Mouse (Mus musculus): ENCODE results near the gene Tnni3k. TPM values are rescaled to one million over a fixed set of nuclear protein-coding genes. Genes with fewer than 3 reads are reported as not detected.
"Not testable (repeated sequence)": the region's sequence is repeated elsewhere in the genome, so short reads cannot be mapped to it uniquely, and the experiment has no call there.

Tnni3k gene
- total RNA-seq, 2 experiments from 2014 or later, result 0.18 to 0.20 TPM

- no peak for DNase-seq (ENCODE audit: low spot score in 2 of 2)
Observed at GRCm38 (mm10) chr3:154837861-154838260, 217.3 kb downstream of the Tnni3k start.

GRCm38 (mm10) chr3:154836137-154836536 lies 219.1 kb downstream of the Tnni3k start:
- DNase-seq (ENCODE audit: low spot score in 2 of 2), result no peak

DNA sequence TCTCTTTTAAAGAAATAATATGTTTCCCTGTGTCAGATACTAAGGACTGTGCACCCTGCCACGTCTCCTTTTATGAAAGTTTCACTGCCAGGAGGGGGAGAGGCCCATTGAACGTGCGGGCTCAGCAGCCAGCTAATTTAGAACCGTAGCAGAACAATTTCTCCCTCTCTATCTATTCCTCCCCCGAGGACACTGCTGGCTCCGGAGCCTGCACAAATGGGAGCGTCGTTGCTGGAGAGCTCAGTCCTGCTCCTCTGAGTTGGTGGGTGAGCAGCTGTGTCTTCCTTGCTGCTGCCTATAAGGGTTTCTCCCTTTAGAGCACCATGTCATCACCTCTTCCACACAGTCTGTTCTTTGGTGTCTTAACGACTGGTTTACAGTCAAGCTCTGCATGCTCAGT lies 220.8 kb downstream of the Tnni3k start:
- no peak for DNase-seq (ENCODE audit: low spot score in 2 of 2)

DNA sequence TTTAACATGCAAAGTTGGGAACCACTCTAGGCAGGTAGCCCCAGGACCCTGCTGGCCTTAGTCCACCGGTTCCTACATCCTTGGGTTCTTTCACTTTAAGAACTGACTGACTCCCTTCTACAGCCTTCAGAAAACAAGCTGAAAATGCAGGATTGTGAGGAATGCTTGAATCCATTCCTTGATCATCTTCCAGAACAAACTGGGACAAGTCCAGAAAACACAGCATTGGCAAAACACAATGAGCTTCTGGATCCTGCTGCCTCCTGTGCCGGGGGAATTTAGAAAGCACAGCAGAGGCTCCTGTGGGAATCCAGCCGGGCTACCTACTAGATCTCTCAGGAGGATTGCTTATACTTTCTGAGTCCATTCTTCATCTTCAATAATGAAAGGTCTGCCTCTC lies 229.5 kb downstream of the Tnni3k start:
- no peak for DNase-seq (ENCODE audit: low spot score in 2 of 2)

- DNase-seq (ENCODE audit: low spot score in 2 of 2), result no peak
Observed at GRCm38 (mm10) chr3:154824713-154825112, 230.5 kb downstream of the Tnni3k start.

GRCm38 (mm10) chr3:154819684-154820083 lies 235.5 kb downstream of the Tnni3k start:
- DNase-seq (ENCODE audit: low spot score in 2 of 2), result not testable (repeated sequence)

DNA sequence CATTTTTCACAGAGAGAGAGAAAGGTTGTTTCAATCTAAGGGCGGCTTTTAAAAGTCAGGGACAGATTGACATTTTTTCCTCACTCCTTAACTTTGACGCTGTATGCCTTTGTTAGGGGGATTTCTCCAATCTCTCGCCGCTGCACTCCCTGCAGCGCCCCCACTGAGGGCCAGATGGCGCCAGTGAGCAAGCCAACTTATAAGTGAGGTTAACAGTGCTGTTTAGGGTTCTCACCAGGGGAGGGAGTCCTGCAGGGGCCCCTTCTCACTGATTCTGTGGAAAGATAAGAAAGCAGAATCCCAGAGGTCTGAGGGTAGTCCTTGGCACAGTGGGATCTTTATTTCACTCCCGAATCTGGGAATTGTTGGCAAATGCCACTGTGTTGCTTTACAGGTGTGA lies 237.5 kb downstream of the Tnni3k start:
- peak; percentile 86 to 88 for DNase-seq (ENCODE audit: low spot score in 2 of 2)

DNA sequence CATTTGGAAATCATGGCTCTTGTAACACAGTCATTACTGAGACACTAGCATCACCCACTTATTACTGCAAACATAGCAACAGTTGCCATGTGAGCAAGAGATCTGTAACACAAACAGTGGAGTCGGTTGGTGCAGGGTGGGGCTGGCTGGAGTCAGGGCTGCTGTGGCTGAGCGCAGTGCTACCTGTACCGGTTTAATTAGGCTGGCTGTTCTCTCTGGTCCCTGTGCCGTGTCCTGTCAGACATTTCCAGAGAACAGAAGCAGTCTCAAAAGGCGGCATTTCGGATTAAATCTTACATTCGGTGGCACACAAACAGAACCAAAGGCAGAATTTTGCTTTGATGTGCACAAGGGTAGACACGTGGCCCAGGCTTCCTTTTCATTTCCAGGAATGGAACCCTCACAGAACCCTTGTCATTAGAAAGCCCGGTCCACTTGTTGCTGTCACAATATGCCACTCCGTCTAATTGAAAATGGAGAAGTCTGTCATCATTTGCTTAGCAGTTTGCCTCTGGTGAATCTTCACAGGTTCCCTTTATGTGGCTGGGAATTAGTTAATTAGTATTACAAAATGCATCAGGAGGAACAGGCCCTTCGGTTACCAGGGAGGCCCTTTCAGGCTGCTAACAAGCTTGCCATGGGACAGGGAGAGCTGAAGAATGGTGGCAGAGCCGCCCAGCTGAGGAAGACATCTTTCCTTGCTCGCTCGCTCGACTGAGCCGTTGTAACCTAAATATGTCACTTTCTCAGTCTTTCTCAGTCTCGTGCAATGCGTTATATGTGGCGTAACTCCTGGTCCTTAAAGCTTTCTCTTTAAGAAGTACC lies 238.2 kb downstream of the Tnni3k start:
- peak; percentile 57 to 59 for DNase-seq (ENCODE audit: low spot score in 2 of 2)

- no peak for DNase-seq (ENCODE audit: low spot score in 2 of 2)
Observed at GRCm38 (mm10) chr3:154816231-154816630, 239.0 kb downstream of the Tnni3k start.

DNA sequence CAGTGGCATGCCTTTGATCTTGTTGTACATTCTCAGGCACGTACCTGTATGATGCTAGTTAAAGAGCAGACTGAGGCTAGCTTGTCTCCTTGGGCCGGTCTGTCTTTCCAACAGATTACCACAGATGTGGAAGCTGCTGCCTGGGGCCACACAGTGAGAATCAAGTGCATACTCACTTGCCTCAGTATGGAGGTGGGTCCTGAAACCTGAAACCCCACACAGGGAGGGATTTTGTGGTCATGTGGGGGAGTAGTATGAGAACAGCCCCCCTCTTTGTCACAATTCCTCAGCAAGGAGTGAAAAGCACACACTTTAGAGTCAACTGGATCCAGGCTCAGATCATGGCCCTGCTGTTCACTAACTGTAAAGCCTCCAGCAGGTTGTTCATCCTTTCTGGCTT lies 239.6 kb downstream of the Tnni3k start:
- no peak for DNase-seq (ENCODE audit: low spot score in 2 of 2)

DNA sequence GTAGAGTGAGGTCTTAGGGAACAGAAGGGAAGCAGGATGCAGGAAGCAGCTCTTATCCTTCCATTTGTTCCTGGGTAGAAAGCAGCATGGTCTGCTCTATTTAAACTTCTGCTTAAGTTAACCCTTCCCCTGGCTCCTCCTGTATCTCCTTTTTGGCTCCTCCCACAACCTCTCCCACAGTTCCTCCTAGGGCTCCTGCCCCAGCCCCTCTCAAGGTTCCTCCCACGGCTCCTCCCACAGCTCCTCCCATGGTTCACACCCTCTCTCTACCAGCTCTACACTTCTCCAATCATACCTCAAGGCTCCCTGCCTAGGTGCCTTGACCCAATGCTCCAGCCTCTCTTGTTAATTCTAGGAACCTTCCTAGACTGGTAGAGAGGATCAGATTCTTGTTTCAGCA lies 242.3 kb downstream of the Tnni3k start:
- DNase-seq (ENCODE audit: low spot score in 2 of 2), result no peak

GRCm38 (mm10) chr3:154811833-154812232 lies 243.4 kb downstream of the Tnni3k start:
- no peak for DNase-seq (ENCODE audit: low spot score in 2 of 2)

DNA sequence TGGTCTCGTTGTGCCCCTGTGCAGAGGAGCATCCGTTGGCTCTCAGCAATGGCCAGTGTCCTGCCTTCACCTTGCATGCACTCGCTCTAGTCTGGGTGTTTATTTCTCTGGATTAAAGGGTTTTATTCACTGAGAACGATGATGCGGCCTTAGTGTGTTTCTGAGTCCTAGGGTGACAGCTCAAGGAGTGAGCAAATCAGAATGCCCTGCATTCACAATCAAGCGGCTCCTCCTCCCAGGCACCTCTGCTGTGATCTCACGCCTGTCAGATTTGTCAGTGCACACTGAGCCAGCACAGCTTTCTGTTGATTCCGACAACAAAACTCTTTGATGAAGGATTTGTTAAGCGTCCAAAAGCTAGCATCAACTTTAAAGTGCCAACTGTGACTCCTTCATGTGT lies 243.9 kb downstream of the Tnni3k start:
- DNase-seq (ENCODE audit: low spot score in 2 of 2), result no peak

- no peak for DNase-seq (ENCODE audit: low spot score in 2 of 2)
Observed at GRCm38 (mm10) chr3:154810273-154810870, 244.8 kb downstream of the Tnni3k start.

GRCm38 (mm10) chr3:154806626-154807025 lies 248.6 kb downstream of the Tnni3k start:
- peak; percentile 55 to 69 for DNase-seq (ENCODE audit: low spot score in 2 of 2)

DNA sequence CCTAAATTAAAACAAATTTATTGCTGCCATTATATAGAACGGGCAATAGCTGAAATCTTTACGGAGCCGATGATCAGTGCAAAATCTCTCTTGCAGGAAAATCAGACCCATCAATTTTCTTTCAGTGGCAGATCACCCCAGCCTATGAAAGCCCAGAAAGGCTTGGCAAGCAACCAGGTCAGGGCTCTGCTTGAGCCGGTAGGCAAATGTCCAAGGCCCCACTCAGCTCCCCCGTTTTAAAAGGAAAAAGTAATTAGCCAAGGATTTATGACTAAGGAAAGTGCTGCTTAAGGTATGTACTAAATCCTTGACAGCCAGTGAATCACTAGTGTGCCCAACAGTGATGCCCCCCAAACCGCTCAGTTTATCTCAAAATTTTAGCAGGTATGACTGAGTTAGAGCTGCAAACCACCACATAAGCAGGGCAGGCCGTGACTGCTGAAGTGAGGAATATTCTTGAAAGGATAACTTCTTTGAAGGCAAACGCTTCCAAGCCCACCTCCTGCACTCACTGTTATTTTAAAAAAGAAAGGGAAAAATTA lies 254.2 kb downstream of the Tnni3k start:
- no peak for DNase-seq (ENCODE audit: low spot score in 2 of 2)

DNA sequence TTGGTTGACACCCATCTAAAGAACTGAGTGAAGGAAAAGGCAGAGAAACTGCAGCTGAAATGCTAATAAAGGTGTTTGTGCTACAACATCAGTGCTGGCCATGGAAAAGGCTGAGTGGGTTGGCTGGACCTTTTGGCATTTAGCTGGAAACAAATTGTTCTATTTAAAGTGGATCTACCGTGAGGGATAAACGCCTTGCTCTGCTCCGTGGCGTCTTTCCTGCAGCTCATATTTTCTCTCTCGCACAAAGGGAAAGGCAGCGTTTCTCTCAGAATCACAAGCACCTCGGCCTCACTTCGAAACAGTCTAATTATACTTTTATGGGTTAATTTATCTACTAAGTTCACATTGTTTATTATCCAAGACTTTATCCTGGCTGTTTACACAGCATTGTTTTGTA lies 254.8 kb downstream of the Tnni3k start:
- no peak for DNase-seq (ENCODE audit: low spot score in 2 of 2)

GRCm38 (mm10) chr3:154798806-154799205 lies 256.4 kb downstream of the Tnni3k start:
- DNase-seq (ENCODE audit: low spot score in 2 of 2), result no peak

- no peak for DNase-seq (ENCODE audit: low spot score in 2 of 2)
Observed at GRCm38 (mm10) chr3:154793571-154793970, 261.6 kb downstream of the Tnni3k start.

DNA sequence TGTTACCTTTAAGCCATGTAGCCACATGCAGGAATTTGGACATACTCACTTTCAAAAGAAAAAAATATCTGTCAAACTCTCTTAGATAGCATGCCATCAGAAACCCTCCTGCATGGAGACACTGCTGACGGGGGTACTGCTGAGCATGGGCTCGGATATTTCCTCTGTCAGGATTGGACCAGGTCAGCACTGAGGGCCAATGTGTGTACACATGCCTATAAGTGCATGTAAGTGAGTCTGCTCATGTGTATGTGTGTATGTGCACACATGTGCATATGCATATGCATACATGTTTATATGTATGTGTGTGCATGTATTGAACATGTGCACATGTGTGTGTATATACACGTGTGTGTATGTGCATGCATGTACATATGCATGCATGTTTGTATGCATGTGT lies 267.6 kb downstream of the Tnni3k start:
- no peak for DNase-seq (ENCODE audit: low spot score in 2 of 2)

- no peak for DNase-seq (ENCODE audit: low spot score in 2 of 2)
Observed at GRCm38 (mm10) chr3:154786354-154786753, 268.9 kb downstream of the Tnni3k start.

- DNase-seq (ENCODE audit: low spot score in 2 of 2), result no peak
Observed at GRCm38 (mm10) chr3:154778836-154779595, 276.2 kb downstream of the Tnni3k start.
